Mouse (Mus musculus) forebrain, embryonic 16.5 days (tissue): ENCODE measurements around the gene Gm5148. TPM values are rescaled to one million over a fixed set of nuclear protein-coding genes. Genes with fewer than 3 reads are reported as not detected.

Source experiments
- ATAC-seq: fragments of 200-750 bp; cut with Nextera tagmentation; 2 replicates; pipeline ENCODE4 v1.8.0; 2017; ENCODE audit warnings: mild to moderate bottlenecking, moderate library complexity
- H3K27ac ChIP-seq: fragments of 300-500 bp; sonication (generic); 2 replicates; pipeline ENCODE4 v1.5.1; 2014; ENCODE audit warnings: low read length, control low read depth
- H3K27me3 ChIP-seq: fragments of 300-500 bp; sonication (generic); replicated peaks from 2 replicates; pipeline ENCODE4 v1.6.1; 2014; ENCODE audit warnings: low read length; ENCODE audit not compliant: control insufficient read depth, insufficient read depth
- H3K36me3 ChIP-seq: fragments of 300-500 bp; sonication (generic); 2 replicates; pipeline ENCODE4 v1.6.1; 2014; ENCODE audit not compliant: control insufficient read depth, insufficient read depth
- H3K4me1 ChIP-seq: fragments of 300-500 bp; sonication (generic); replicated peaks from 2 replicates; pipeline ENCODE4 v1.6.1; 2014; ENCODE audit warnings: low read length; ENCODE audit not compliant: control insufficient read depth, insufficient read depth
- H3K4me2 ChIP-seq: fragments of 300-500 bp; sonication (generic); 2 replicates; pipeline ENCODE4 v1.6.1; 2014; ENCODE audit warnings: mild to moderate bottlenecking, low read length, control low read depth
- H3K4me3 ChIP-seq: fragments of 300-500 bp; sonication (generic); replicated peaks from 2 replicates; pipeline ENCODE4 v1.5.1; 2014; ENCODE audit warnings: mild to moderate bottlenecking, low read length, control low read depth
- H3K9ac ChIP-seq: fragments of 300-500 bp; sonication (generic); replicated peaks from 2 replicates; pipeline ENCODE4 v1.6.1; 2014; ENCODE audit warnings: low read depth, low read length, control low read depth
- H3K9me3 ChIP-seq: fragments of 300-500 bp; sonication (generic); 2 replicates; pipeline ENCODE4 v1.6.1; 2016; ENCODE audit warnings: low read length; ENCODE audit not compliant: control insufficient read depth
- WGBS: fragments of 180-500 bp; shearing (Covaris S2); extraction: QIAGEN DNeasy Blood & Tissue Kit; methylation state at CpG from one replicate; pipeline ENCODE4 v1.1.7; 2014; 5-methylcytosine and 5-hydroxymethylcytosine counted together
- polyA plus RNA-seq: library from polyadenylated mRNA; unstranded; fragments of >200 nt; fragmentation: Nextera tagmentation; extraction: Ambion mirVana; gene quantifications from 2 replicates; pipeline ENCODE4 v1.2.1, GENCODE M21; 2015

Gene Gm5148
- polyA plus RNA-seq, 1 experiment from 2014 or later, result 6.1 TPM

DNA sequence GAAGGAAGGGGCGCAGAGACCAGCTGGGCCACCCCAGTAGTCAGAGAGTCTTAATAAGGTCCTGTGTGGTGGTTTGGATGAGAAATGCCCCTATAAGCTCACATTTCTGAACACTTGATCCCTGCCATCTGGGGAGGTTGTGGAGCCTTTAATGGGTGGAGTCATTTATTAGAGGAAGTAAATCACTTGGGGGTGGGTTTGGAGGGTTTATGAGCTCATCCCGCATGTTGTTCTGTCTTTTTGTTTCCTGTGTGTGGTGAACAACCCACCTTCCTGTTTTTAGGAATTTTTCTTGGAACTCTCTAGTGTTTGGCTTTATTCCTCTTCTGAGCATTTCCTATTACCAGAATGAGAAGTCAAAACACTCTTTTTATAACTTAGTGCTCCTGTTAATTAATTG is 19.8 kb upstream of the Gm5148 start:
- H3K4me2 ChIP-seq, result no peak overlapping the region
- H3K36me3 ChIP-seq, result no peaks in the 10 kb centered on the region
- 79% methylated on average over 2 of the region's 2 CpGs for whole genome bisulfite sequencing
- H3K27me3 ChIP-seq, result no peaks in the 10 kb centered on the region
- ATAC-seq, result no peak
- no peaks in the 10 kb centered on the region for H3K9me3 ChIP-seq
- no peaks in the 10 kb centered on the region for H3K4me1 ChIP-seq
- H3K4me3 ChIP-seq, result no peak overlapping the region
- H3K27ac ChIP-seq, result no peak overlapping the region
- H3K9ac ChIP-seq, result no peak overlapping the region

DNA sequence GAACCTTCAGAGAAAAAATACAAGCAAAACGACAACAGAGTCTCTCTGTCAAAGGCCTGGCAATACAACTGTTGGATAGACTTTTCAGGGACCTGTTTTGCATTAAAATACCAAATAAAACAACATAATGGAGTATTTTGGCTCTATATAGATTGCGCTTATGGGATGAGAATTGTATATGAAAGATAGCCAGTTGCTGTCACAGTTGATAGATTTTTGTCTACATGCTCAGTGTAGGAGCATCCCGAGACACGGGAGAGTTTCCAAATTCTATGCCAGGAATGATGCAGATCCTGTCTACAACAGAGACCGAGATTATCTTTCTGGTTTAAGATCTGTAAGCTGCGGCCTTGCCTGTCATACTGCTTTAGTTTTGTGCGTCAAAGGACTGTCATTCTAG is 15.7 kb upstream of the Gm5148 start:
- H3K27me3 ChIP-seq, result no peaks in the 10 kb centered on the region
- H3K36me3 ChIP-seq, result no peaks in the 10 kb centered on the region
- no peak for ATAC-seq
- H3K4me1 ChIP-seq, result peaks cover 12% of the 10 kb centered on the region
- WGBS, result 83% methylated on average over 7 of the region's 7 CpGs
- no peak overlapping the region for H3K4me3 ChIP-seq
- H3K4me2 ChIP-seq, result no peak overlapping the region
- H3K27ac ChIP-seq, result no peak overlapping the region
- no peaks in the 10 kb centered on the region for H3K9me3 ChIP-seq
- H3K9ac ChIP-seq, result no peak overlapping the region

DNA sequence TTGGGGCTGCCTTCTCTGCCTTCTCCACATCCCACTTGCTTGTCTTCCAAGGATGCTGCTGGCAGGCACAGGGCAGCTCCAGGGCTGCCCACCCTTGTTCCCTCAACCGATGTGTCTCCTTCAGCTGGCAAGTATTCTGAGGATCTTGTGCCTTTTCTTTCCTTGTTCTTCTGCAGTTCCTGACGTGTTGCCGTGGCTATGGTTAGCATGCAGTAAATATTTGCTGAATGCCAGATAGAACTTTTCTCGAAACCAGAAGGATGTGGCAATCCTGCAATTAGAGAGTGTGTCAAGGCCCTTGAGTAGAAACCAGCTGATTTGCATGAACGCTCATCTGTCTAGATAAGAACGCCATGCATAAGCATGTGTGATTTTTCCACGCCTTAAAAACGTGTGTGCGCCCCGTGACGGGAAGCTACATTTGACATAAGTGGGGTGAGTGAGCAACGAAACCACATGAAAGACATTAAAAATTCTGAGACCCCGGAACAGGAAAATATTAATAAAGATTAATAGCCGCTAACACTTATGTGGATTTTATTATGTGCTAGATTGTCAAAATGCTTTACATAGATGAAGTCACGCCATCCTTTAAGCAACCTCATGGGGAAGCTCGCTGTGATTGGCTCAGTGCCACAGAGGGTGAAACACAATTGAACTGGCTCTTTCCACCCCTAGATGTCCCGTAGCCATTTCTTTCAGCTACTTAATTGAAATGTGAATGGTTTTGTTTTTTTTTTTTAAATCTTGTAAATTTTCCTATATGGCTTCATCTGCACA is 14.1 kb upstream of the Gm5148 start:
- no peaks in the 10 kb centered on the region for H3K27me3 ChIP-seq
- H3K4me2 ChIP-seq, result no peak overlapping the region
- 57% methylated on average over 17 of the region's 17 CpGs for WGBS
- H3K27ac ChIP-seq, result no peak overlapping the region
- H3K4me1 ChIP-seq, result peaks cover 12% of the 10 kb centered on the region
- no peak overlapping the region for H3K4me3 ChIP-seq
- H3K9ac ChIP-seq, result no peak overlapping the region
- no peaks in the 10 kb centered on the region for H3K9me3 ChIP-seq
- H3K36me3 ChIP-seq, result no peaks in the 10 kb centered on the region
- peak; percentile 24; the same call in 1 of the 2 replicates for ATAC-seq

DNA sequence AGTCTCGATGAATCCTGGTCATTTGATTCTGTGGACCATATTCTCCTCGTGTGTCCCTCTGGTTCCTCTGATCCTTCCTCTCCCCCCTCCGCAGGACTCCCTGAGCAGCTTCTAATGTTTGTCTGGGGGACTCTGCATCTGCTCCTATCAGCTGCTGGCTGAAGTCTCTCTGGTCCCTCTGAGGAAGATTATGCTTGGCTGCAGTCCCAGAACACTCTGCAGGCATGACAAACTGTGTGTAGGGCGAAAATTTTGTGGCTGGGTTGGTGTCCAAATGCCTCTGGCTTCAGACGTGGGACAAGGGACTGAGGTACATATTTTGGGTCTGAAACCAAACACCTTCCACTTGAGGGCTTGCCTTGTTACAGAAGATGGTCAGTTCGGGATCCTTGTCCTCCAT is 13.1 kb upstream of the Gm5148 start:
- Histone ChIP-seq H3K9ac (no peak overlapping the region), H3K4me3 (no peak overlapping the region), H3K27ac (no peak overlapping the region), H3K36me3 (no peaks in the 10 kb centered on the region), H3K4me2 (no peak overlapping the region), H3K27me3 (no peaks in the 10 kb centered on the region), H3K9me3 (no peaks in the 10 kb centered on the region), H3K4me1 (peaks cover 12% of the 10 kb centered on the region)
- ATAC-seq, result peak; percentile 81
- WGBS, result 34% methylated on average over 6 of the region's 6 CpGs

DNA sequence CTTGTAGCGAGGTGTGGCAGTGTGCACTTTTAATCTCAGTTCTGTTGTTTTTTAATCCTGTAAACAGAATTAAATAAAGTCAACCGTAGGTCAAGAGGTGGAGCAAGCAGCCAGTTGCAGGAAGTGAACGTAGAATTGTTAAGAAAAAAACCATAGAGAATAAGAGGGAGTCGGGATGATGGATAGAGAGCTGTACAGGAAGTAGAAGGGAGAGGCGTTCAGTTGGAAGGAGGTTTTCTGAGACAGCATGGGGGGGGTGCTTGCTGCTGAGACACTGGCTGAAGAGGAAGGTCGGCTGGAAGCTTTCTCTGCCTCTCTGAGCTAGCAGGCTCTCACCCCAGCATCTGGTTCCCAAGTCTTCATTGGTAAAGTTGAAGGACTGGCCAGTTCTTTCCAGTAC is 10.9 kb upstream of the Gm5148 start:
- Histone ChIP-seq H3K9ac (no peak overlapping the region), H3K4me2 (no peak overlapping the region), H3K4me3 (no peak overlapping the region), H3K27me3 (no peaks in the 10 kb centered on the region), H3K36me3 (no peaks in the 10 kb centered on the region), H3K27ac (no peak overlapping the region), H3K4me1 (peaks cover 12% of the 10 kb centered on the region), H3K9me3 (no peaks in the 10 kb centered on the region)
- 85% methylated on average over 6 of the region's 6 CpGs for WGBS
- no peak for ATAC-seq

DNA sequence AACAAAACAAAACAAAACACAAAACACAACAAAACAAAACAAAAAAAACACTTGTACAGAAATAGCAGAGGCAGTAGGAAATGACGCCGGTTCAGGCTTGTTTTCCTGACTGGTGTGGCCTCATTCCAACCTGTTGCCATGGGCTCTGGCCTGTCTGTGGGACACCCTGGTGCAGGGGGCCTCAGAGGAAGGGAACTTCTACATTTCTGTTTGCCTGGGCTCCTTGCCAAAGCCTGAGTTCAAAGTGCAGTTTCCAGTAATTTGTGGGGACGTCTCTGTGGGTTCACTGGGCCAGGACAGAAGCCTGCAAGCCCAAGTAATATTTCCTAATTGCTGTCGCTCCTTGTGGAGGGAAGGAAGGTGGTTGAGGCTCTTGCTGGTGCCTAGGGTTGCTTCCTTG is 4.9 kb upstream of the Gm5148 start:
- H3K9ac ChIP-seq, result no peak overlapping the region
- no peaks in the 10 kb centered on the region for H3K27me3 ChIP-seq
- no peak for ATAC-seq
- no peaks in the 10 kb centered on the region for H3K9me3 ChIP-seq
- H3K4me2 ChIP-seq, result no peak overlapping the region
- H3K27ac ChIP-seq, result no peak overlapping the region
- peaks cover 9% of the 10 kb centered on the region for H3K4me1 ChIP-seq
- H3K4me3 ChIP-seq, result no peak overlapping the region
- 26% methylated on average over 4 of the region's 4 CpGs for WGBS
- no peaks in the 10 kb centered on the region for H3K36me3 ChIP-seq

DNA sequence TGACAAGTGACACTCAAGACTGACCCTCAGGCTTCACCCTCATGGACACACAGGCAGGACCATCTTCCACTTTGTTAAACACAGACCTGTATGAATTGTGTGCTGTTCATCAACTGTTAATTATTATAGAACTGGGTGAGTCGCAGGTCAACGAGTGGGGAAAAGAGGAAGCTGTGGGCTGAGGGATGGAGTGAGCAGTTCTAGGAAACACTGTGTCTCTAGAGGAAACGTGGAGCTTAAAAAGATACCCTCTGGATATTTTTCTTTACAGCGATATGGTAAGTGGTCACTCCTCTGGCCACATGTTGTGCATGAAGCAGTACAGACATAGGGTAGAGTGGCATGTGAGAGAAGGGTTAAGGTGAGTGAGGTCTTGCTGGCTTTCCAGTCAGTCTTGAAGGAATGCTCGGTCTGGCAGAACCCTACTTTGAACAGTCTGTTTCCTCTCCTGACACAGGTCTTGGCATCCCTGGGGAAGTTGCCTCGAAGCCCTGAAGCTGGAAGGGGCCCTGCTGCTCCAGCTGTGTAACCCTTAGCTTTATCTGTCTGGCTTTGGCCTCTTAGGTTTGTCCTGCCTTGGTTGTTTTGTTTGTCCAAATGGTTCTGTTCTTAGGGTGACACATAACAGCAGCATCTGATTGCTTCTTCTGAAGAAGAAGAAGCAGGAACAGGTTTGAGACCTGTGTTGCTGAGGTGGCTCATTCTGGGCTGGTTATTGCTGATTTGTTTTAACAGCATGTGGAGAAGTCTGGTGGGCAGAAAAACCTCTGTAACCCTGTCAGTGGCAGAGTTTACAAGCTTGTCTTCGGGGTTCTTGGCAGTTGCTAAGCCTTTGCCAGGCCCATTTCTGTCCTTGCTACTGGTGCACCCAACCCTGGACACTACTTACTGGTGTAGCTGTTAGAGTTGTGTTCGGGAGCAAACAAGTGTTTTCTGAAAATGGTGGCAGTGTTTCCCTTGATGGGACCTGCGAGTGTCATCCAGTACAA is 4.1 kb upstream of the Gm5148 start:
- Histone ChIP-seq H3K9ac (no peak overlapping the region), H3K4me3 (no peak overlapping the region), H3K27me3 (no peaks in the 10 kb centered on the region), H3K4me2 (no peak overlapping the region), H3K9me3 (no peaks in the 10 kb centered on the region), H3K36me3 (no peaks in the 10 kb centered on the region), H3K4me1 (peaks cover 16% of the 10 kb centered on the region), H3K27ac (no peak overlapping the region)
- 79% methylated on average over 9 of the region's 9 CpGs for WGBS
- no peak for ATAC-seq

DNA sequence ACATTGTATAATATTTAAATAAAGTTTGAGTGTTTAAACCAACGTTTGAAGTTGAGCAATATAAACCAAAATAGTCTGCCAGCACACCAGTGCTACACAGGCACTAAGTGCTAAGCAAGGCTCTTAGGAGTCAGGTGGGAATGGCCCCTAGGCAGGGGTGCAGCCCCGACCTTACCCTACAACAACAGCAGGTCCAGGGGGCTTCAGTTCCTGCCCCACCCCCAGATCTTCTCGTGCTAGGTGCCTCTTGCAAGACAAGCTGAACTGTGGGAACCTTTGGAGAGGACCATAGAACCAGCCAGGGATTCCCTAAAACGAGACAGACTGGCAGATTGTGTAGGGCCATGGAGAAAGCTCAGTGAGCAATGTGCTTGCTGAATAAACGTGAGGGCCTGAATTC is 3.1 kb upstream of the Gm5148 start:
- Histone ChIP-seq H3K4me2 (no peak overlapping the region), H3K27ac (no peak overlapping the region), H3K4me1 (peaks cover 21% of the 10 kb centered on the region), H3K9me3 (no peaks in the 10 kb centered on the region), H3K4me3 (no peak overlapping the region), H3K36me3 (no peaks in the 10 kb centered on the region), H3K27me3 (no peaks in the 10 kb centered on the region), H3K9ac (no peak overlapping the region)
- WGBS, result 84% methylated on average over 5 of the region's 5 CpGs
- no peak for ATAC-seq

DNA sequence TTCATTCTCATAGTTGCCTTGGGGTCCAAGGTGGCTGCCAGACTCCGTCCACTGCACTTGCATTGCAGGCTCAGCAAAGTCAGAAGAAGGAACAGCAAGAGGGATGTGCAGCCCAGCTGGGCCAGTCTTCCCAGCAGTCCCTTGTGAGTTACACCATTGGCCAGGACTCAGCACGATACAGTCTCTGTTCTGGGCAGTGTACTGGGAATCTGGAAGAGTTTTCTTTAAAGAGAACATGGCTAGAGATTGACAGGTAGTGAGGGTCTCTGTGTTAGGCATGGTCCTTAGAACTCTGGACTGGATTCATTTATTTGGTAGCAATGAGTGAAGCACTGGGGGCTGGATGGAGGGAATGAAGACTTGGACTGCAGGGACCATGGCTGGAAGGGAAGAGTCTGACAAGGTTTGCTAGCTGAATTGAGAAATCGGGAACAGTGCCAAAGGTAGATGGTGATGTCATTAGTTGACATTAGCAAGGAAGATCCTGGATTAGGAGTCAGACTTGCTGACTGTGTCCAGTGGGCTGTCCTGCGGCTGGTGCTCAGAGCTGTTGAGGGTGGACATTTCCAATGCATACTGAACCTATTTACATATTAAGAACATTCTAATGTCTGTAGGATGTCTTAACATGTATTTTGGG is 2.3 kb upstream of the Gm5148 start:
- Histone ChIP-seq H3K27ac (no peak overlapping the region), H3K4me1 (peaks cover 21% of the 10 kb centered on the region), H3K9ac (no peak overlapping the region), H3K36me3 (no peaks in the 10 kb centered on the region), H3K4me2 (no peak overlapping the region), H3K4me3 (no peak overlapping the region), H3K9me3 (no peaks in the 10 kb centered on the region), H3K27me3 (no peaks in the 10 kb centered on the region)
- 83% methylated on average over 4 of the region's 4 CpGs for WGBS
- ATAC-seq, result no peak
